Mouse (Mus musculus) erythroblast, adult 5-6 weeks (primary cell): ENCODE measurements around the gene Rdh12. TPM values are rescaled to one million over a fixed set of nuclear protein-coding genes. Genes with fewer than 3 reads are reported as not detected.
"Not testable (repeated sequence)": the region's sequence is repeated elsewhere in the genome, so short reads cannot be mapped to it uniquely, and the experiment has no call there.

Experiments
- ATAC-seq: replicated peaks from 2 replicates; pipeline ENCODE4 v1.8.0; 2016; ENCODE audit warnings: moderate number of reproducible peaks, mild to moderate bottlenecking, moderate TSS enrichment, inconsistent platforms; ENCODE audit not compliant: poor library complexity, low FRiP score, severe bottlenecking
- total RNA-seq, 2 experiments: library from RNA; stranded (forward) in 1 of 2; stranded (reverse) in 1 of 2; fragments of 150-400 nt in 1 of 2; fragments of 200-764, 138-1000 nt in 1 of 2; gene quantifications; 2 replicates each; pipeline versions ENCODE4 v1.2.3 to v1.2.4; 2015 to 2017; ENCODE audit warnings: low replicate concordance in 2 of 2

The Rdh12 gene
- total RNA-seq (2015; ENCODE audit: low replicate concordance) (10.7 and 16.1 TPM in 2 replicates), total RNA-seq (2017; ENCODE audit: low replicate concordance) (2.6 and 4.5 TPM in 2 replicates)

- ATAC-seq, result 0 out of 2 replicates have a peak, but pooled peaks have one; percentile 38
Measured at GRCm38 (mm10) chr12:79208703-79209464, at the start of gene Rdh12. Rdh12 (plus strand) TSS chr12:79208914.

- ATAC-seq, result no peak
Measured at GRCm38 (mm10) chr12:79162876-79163275, 45.8 kb upstream of the Rdh12 start.

GRCm38 (mm10) chr12:79169173-79169572 is 39.5 kb upstream of the Rdh12 start:
- ATAC-seq, result no peak

- no peak for ATAC-seq
Measured at GRCm38 (mm10) chr12:79170421-79170820, 38.3 kb upstream of the Rdh12 start.

GRCm38 (mm10) chr12:79171269-79171995 is 37.3 kb upstream of the Rdh12 start:
- no peak for ATAC-seq

- peak; percentile 97 for ATAC-seq
Measured at GRCm38 (mm10) chr12:79172019-79172941, 36.4 kb upstream of the Rdh12 start, which contains the start of gene Vti1b. Vti1b (minus strand) TSS chr12:79172667.

- ATAC-seq, result no peak
Measured at GRCm38 (mm10) chr12:79173721-79174120, 35.0 kb upstream of the Rdh12 start.

GRCm38 (mm10) chr12:79175998-79176397 is 32.7 kb upstream of the Rdh12 start:
- ATAC-seq, result no peak

- not testable (repeated sequence) for ATAC-seq
Measured at GRCm38 (mm10) chr12:79185160-79185559, 23.6 kb upstream of the Rdh12 start.

- peak; percentile 95 for ATAC-seq
Measured at GRCm38 (mm10) chr12:79190931-79191673, 17.6 kb upstream of the Rdh12 start.

- peak; percentile 92 for ATAC-seq
Measured at GRCm38 (mm10) chr12:79191701-79192100, 17.0 kb upstream of the Rdh12 start.

- ATAC-seq, result no peak
Measured at GRCm38 (mm10) chr12:79192193-79192592, 16.5 kb upstream of the Rdh12 start, which contains the start of gene Rdh11. Rdh11 (minus strand) TSS chr12:79192293.

GRCm38 (mm10) chr12:79193441-79193840 is 15.3 kb upstream of the Rdh12 start:
- 0 out of 2 replicates have a peak, but pooled peaks have one; percentile 35 for ATAC-seq

GRCm38 (mm10) chr12:79197105-79197504 is 11.6 kb upstream of the Rdh12 start:
- ATAC-seq, result no peak

- no peak for ATAC-seq
Measured at GRCm38 (mm10) chr12:79201882-79202281, 6.8 kb upstream of the Rdh12 start.

GRCm38 (mm10) chr12:79211447-79211846 is 2.7 kb downstream of the Rdh12 start:
- ATAC-seq, result no peak

- no peak for ATAC-seq
Measured at GRCm38 (mm10) chr12:79217511-79217910, 8.8 kb downstream of the Rdh12 start.

- no peak for ATAC-seq
Measured at GRCm38 (mm10) chr12:79235485-79236080, 26.9 kb downstream of the Rdh12 start.

GRCm38 (mm10) chr12:79241985-79242384 is 33.3 kb downstream of the Rdh12 start:
- ATAC-seq, result no peak
